Mouse (Mus musculus): ENCODE measurements around the gene Zbtb9. TPM values are rescaled to one million over a fixed set of nuclear protein-coding genes. Genes with fewer than 3 reads are reported as not detected.

Zbtb9 gene
- total and polyA plus RNA-seq, 2 experiments from 2014 or later = 4.0 to 5.4 TPM

DNA sequence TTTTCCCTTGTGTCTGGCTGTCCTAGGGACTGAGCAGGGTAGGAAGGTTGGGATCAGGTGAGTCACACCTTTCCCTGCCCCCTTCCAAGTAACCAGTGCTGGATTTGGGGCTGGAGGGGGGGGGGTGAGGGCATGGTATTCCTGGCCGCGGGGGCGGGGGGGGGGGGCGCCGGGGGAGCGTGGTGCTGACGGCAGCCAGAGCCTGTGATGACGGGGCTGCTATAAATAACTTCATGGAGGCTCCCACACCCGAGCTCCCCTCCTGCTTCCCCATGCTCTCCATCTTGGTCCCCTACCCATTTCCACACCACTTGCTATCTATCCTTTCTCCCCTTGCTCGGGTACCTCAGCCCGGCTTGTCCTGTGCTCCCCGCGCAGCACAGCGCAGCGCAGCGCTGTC, 19.2 kb upstream of the Zbtb9 start:
- TF ChIP-seq CTCF (IDR thresholded peaks at IDR 0.05; ENCODE audit: low read depth) (no peak), EP300 (IDR thresholded peaks at IDR 0.05; ENCODE audit: low read depth) (no peak)
- Histone ChIP-seq H3K9me3 (replicated peaks; ENCODE audit: control insufficient read depth, low read length) (no peaks in the 10 kb centered on the region), H3K4me1 (ENCODE audit: control insufficient read depth, insufficient read depth) (peaks cover 47% of the 10 kb centered on the region), H3K9ac (replicated peaks; ENCODE audit: low read depth, low read length) (peak overlapping the region; percentile 42), H3K4me3 (ENCODE audit: low read depth, low read length) (peak overlapping the region; percentile 32), H3K36me3 (replicated peaks; ENCODE audit: control insufficient read depth, insufficient read depth, low read length) (0 out of 2 replicates have a peak, but pooled peaks cover 4% of the 10 kb centered on the region), H3K27me3 (ENCODE audit: control insufficient read depth, insufficient read depth, low read length) (no peaks in the 10 kb centered on the region), H3K4me2 (ENCODE audit: low read depth, low read length) (peak overlapping the region; percentile 58), H3K27ac (ENCODE audit: low read depth) (peak overlapping the region; percentile 79)
- DNase-seq (ENCODE audit: low spot score) = peak; percentile 57
- WGBS = 14% methylated on average over 13 of the region's 16 CpGs
- peak; percentile 61 for ATAC-seq (ENCODE audit: insufficient read depth, low read depth)

DNA sequence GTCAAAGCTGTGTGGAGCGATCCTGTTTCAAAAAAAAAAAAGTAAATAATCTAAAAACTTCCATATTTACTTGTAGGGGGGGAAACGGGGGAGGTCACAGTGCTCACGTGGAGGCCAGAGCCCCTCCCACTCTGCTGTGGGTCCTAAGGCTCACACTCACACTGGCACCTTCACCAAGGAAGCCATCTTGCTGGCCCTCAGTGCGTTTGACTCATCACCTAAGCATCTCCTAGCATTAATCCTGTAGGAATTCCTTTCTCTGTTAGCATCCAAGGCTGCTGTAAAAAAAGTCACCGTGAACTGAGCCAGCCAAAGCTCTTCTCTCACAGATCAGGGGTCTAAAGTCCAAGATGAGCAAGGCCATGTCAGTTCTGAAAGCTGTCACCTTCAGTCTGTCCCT, 16.7 kb upstream of the Zbtb9 start:
- H3K27me3 ChIP-seq (ENCODE audit: control insufficient read depth, insufficient read depth, low read length) = no peaks in the 10 kb centered on the region
- no peak overlapping the region for H3K9ac ChIP-seq (replicated peaks; ENCODE audit: low read depth, low read length)
- no peak overlapping the region for H3K4me2 ChIP-seq (ENCODE audit: low read depth, low read length)
- ATAC-seq (ENCODE audit: insufficient read depth, low read depth) = no peak
- DNase-seq (ENCODE audit: low spot score) = no peak
- H3K27ac ChIP-seq (ENCODE audit: low read depth) = no peak overlapping the region
- TF ChIP-seq CTCF (IDR thresholded peaks at IDR 0.05; ENCODE audit: low read depth) = no peak
- no peak for TF ChIP-seq EP300 (IDR thresholded peaks at IDR 0.05; ENCODE audit: low read depth)
- H3K36me3 ChIP-seq (replicated peaks; ENCODE audit: control insufficient read depth, insufficient read depth, low read length) = peaks cover 14% of the 10 kb centered on the region
- H3K4me1 ChIP-seq (ENCODE audit: control insufficient read depth, insufficient read depth) = peaks cover 35% of the 10 kb centered on the region
- no peaks in the 10 kb centered on the region for H3K9me3 ChIP-seq (replicated peaks; ENCODE audit: control insufficient read depth, low read length)
- WGBS = 72% methylated on average over 5 of the region's 5 CpGs
- no peak overlapping the region for H3K4me3 ChIP-seq (ENCODE audit: low read depth, low read length)

DNA sequence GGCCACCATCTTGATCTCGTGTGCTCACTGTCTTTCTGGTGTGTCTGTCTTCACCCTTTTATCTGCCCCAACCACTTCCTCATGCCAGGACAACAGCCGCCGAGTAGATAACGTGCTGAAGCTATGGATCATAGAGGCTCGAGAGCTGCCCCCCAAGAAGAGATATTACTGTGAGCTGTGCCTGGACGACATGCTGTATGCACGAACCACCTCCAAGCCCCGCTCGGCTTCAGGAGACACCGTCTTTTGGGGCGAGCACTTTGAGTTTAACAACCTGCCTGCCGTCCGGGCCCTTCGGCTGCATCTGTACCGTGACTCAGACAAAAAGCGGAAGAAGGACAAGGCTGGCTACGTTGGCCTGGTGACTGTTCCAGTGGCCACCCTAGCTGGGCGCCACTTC, 16.1 kb upstream of the Zbtb9 start:
- Histone ChIP-seq H3K4me2 (ENCODE audit: low read depth, low read length) (no peak overlapping the region), H3K4me1 (ENCODE audit: control insufficient read depth, insufficient read depth) (peaks cover 30% of the 10 kb centered on the region), H3K9me3 (replicated peaks; ENCODE audit: control insufficient read depth, low read length) (no peaks in the 10 kb centered on the region), H3K27ac (ENCODE audit: low read depth) (no peak overlapping the region), H3K27me3 (ENCODE audit: control insufficient read depth, insufficient read depth, low read length) (no peaks in the 10 kb centered on the region), H3K36me3 (replicated peaks; ENCODE audit: control insufficient read depth, insufficient read depth, low read length) (peaks cover 14% of the 10 kb centered on the region), H3K9ac (replicated peaks; ENCODE audit: low read depth, low read length) (no peak overlapping the region), H3K4me3 (ENCODE audit: low read depth, low read length) (no peak overlapping the region)
- DNase-seq (ENCODE audit: low spot score) (no peak), ATAC-seq (ENCODE audit: insufficient read depth, low read depth) (no peak)
- WGBS = 63% methylated on average over 18 of the region's 18 CpGs
- TF ChIP-seq CTCF (IDR thresholded peaks at IDR 0.05; ENCODE audit: low read depth) (no peak), EP300 (IDR thresholded peaks at IDR 0.05; ENCODE audit: low read depth) (no peak)

DNA sequence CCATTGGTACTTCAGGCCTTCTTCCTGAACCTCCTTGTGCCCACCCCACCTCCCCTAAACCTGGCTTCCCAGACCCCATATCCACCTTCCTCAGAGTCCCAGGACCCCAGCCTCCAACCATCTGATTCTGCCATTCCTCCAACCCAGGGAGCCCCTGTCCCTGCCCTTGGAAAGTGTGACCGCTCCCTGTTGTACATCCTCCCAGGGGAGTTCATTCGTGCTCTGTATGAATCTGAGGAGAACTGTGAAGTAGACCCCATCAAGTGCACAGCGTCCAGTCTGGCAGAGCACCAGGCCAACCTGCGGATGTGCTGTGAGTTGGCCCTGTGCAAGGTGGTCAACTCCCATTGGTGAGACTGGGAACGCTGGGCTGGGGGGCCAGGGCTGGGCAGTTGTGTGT, 15.1 kb upstream of the Zbtb9 start:
- no peak overlapping the region for H3K4me2 ChIP-seq (ENCODE audit: low read depth, low read length)
- H3K4me1 ChIP-seq (ENCODE audit: control insufficient read depth, insufficient read depth) = peaks cover 20% of the 10 kb centered on the region
- H3K4me3 ChIP-seq (ENCODE audit: low read depth, low read length) = no peak overlapping the region
- ATAC-seq (ENCODE audit: insufficient read depth, low read depth) (no peak), DNase-seq (ENCODE audit: low spot score) (no peak)
- peaks cover 17% of the 10 kb centered on the region for H3K36me3 ChIP-seq (replicated peaks; ENCODE audit: control insufficient read depth, insufficient read depth, low read length)
- 89% methylated on average over 5 of the region's 5 CpGs for WGBS
- no peak overlapping the region for H3K9ac ChIP-seq (replicated peaks; ENCODE audit: low read depth, low read length)
- no peaks in the 10 kb centered on the region for H3K9me3 ChIP-seq (replicated peaks; ENCODE audit: control insufficient read depth, low read length)
- H3K27me3 ChIP-seq (ENCODE audit: control insufficient read depth, insufficient read depth, low read length) = no peaks in the 10 kb centered on the region
- TF ChIP-seq CTCF (IDR thresholded peaks at IDR 0.05; ENCODE audit: low read depth) (no peak), EP300 (IDR thresholded peaks at IDR 0.05; ENCODE audit: low read depth) (no peak)
- H3K27ac ChIP-seq (ENCODE audit: low read depth) = no peak overlapping the region

DNA sequence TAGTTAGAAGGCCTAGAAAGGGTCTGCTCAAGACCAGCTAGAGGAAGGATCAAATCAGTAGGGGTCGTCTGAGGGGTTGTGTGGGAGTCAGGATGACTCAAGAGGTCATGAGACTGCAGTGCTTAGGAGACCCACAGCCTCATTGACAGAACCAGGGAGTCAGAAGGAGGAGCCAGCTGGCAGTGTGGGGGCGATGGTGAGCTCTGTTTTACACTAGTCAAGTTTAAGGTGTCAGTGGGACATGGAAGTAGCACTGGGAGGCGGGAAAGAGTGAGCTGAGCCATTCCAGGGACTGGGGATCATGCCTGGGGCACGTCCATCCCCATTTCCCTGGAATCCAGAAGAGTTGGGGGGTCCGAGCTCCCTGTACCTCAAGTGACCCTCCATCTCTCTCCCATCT, 14.1 kb upstream of the Zbtb9 start:
- DNase-seq (ENCODE audit: low spot score) (no peak), ATAC-seq (ENCODE audit: insufficient read depth, low read depth) (no peak)
- 70% methylated on average over 5 of the region's 5 CpGs for WGBS
- Histone ChIP-seq H3K9ac (replicated peaks; ENCODE audit: low read depth, low read length) (no peak overlapping the region), H3K36me3 (replicated peaks; ENCODE audit: control insufficient read depth, insufficient read depth, low read length) (peaks cover 18% of the 10 kb centered on the region), H3K4me1 (ENCODE audit: control insufficient read depth, insufficient read depth) (peaks cover 11% of the 10 kb centered on the region; the same call in 1 of the 2 replicates), H3K4me3 (ENCODE audit: low read depth, low read length) (no peak overlapping the region), H3K9me3 (replicated peaks; ENCODE audit: control insufficient read depth, low read length) (no peaks in the 10 kb centered on the region), H3K27ac (ENCODE audit: low read depth) (no peak overlapping the region), H3K27me3 (ENCODE audit: control insufficient read depth, insufficient read depth, low read length) (no peaks in the 10 kb centered on the region), H3K4me2 (ENCODE audit: low read depth, low read length) (no peak overlapping the region)
- TF ChIP-seq EP300 (IDR thresholded peaks at IDR 0.05; ENCODE audit: low read depth) = no peak
- no peak for TF ChIP-seq CTCF (IDR thresholded peaks at IDR 0.05; ENCODE audit: low read depth)

DNA sequence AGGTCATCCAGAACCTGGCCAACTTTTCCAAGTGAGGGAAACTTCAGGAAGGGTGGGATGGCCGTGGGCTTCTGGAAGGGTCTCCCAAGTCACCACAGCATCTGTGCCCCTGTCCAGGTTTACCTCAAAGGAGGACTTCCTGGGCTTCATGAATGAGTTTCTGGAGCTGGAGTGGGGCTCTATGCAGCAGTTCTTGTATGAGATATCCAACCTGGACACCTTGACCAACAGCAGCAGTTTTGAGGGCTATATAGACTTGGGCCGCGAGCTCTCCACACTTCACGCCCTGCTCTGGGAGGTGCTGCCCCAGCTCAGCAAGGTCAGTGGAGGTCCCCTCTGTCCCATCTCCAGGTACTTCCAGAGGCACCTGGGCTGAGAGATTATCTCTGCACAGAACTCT, 13.2 kb upstream of the Zbtb9 start:
- DNase-seq (ENCODE audit: low spot score) = no peak
- Histone ChIP-seq H3K9me3 (replicated peaks; ENCODE audit: control insufficient read depth, low read length) (no peaks in the 10 kb centered on the region), H3K4me2 (ENCODE audit: low read depth, low read length) (no peak overlapping the region), H3K36me3 (replicated peaks; ENCODE audit: control insufficient read depth, insufficient read depth, low read length) (peaks cover 25% of the 10 kb centered on the region), H3K9ac (replicated peaks; ENCODE audit: low read depth, low read length) (no peak overlapping the region), H3K4me1 (ENCODE audit: control insufficient read depth, insufficient read depth) (peaks cover 4% of the 10 kb centered on the region; the same call in 1 of the 2 replicates), H3K27me3 (ENCODE audit: control insufficient read depth, insufficient read depth, low read length) (no peaks in the 10 kb centered on the region), H3K27ac (ENCODE audit: low read depth) (no peak overlapping the region), H3K4me3 (ENCODE audit: low read depth, low read length) (no peak overlapping the region)
- WGBS = 87% methylated on average over 4 of the region's 4 CpGs
- ATAC-seq (ENCODE audit: insufficient read depth, low read depth) = no peak
- TF ChIP-seq EP300 (IDR thresholded peaks at IDR 0.05; ENCODE audit: low read depth) = no peak
- TF ChIP-seq CTCF (IDR thresholded peaks at IDR 0.05; ENCODE audit: low read depth) = no peak
